Mouse (Mus musculus) hindbrain, embryonic 16.5 days (tissue): ENCODE data around the gene Tut7. TPM values are rescaled to one million over a fixed set of nuclear protein-coding genes. Genes with fewer than 3 reads are reported as not detected.
A peak's percentile ranks its signal among the peaks of the same experiment; 100 is the strongest.

Experiments
- ATAC-seq: fragments of 200-750 bp; cut with Nextera tagmentation; 2 replicates; pipeline ENCODE4 v1.8.0; 2017; ENCODE audit warnings: moderate TSS enrichment, moderate library complexity
- H3K27ac ChIP-seq: fragments of 300-500 bp; sonication (generic); 2 replicates; pipeline ENCODE4 v1.5.1; 2014; ENCODE audit warnings: low read depth, mild to moderate bottlenecking, control low read depth, low read length, moderate library complexity
- H3K27me3 ChIP-seq: fragments of 300-500 bp; sonication (generic); replicated peaks from 2 replicates; pipeline ENCODE4 v1.6.1; 2014; ENCODE audit warnings: low read length; ENCODE audit not compliant: control insufficient read depth, insufficient read depth
- H3K36me3 ChIP-seq: fragments of 300-500 bp; sonication (generic); 2 replicates; pipeline ENCODE4 v1.6.1; 2014; ENCODE audit warnings: mild to moderate bottlenecking, low read length, moderate library complexity, mixed read lengths; ENCODE audit not compliant: control insufficient read depth, insufficient read depth
- H3K4me1 ChIP-seq: fragments of 300-500 bp; sonication (generic); 2 replicates; pipeline ENCODE4 v1.6.1; 2014; ENCODE audit warnings: low read depth, low read length; ENCODE audit not compliant: control insufficient read depth, insufficient read depth
- H3K4me2 ChIP-seq: fragments of 300-500 bp; sonication (generic); 2 replicates; pipeline ENCODE4 v1.6.1; 2014; ENCODE audit warnings: mild to moderate bottlenecking, low read length, control low read depth, moderate library complexity
- H3K4me3 ChIP-seq: fragments of 300-500 bp; sonication (generic); 2 replicates; pipeline ENCODE4 v1.5.1; 2014; ENCODE audit warnings: mild to moderate bottlenecking, low read length, control low read depth, moderate library complexity
- H3K9ac ChIP-seq: fragments of 300-500 bp; sonication (generic); 2 replicates; pipeline ENCODE4 v1.6.1; 2014; ENCODE audit warnings: low read depth, mild to moderate bottlenecking, control low read depth, low read length, moderate library complexity
- H3K9me3 ChIP-seq: fragments of 300-500 bp; sonication (generic); 2 replicates; pipeline ENCODE4 v1.6.1; 2014; ENCODE audit warnings: mild to moderate bottlenecking, low read length, moderate library complexity; ENCODE audit not compliant: control insufficient read depth
- WGBS: fragments of 180-500 bp; shearing (Covaris S2); extraction: QIAGEN DNeasy Blood & Tissue Kit; methylation state at CpG from one replicate; pipeline ENCODE4 v1.1.7; 2014; 5-methylcytosine and 5-hydroxymethylcytosine counted together
- polyA plus RNA-seq: library from polyadenylated mRNA; unstranded; fragments of >200 nt; fragmentation: Nextera tagmentation; extraction: Ambion mirVana; gene quantifications from 2 replicates; pipeline ENCODE4 v1.2.1, GENCODE M21; 2015

Gene Tut7
- 35.9 and 42.3 TPM in 2 replicates for polyA plus RNA-seq

- no peaks in the 10 kb centered on the region for H3K36me3 ChIP-seq
- no peaks in the 10 kb centered on the region for H3K9me3 ChIP-seq
- peaks cover 31% of the 10 kb centered on the region for H3K4me1 ChIP-seq
- peak within 1 kb of the TSS; percentile 71 for H3K4me2 ChIP-seq
- under 1% methylated on average over 83 of the region's 100 CpGs for WGBS
- H3K9ac ChIP-seq, result peak within 1 kb of the TSS; percentile 89
- peak; percentile 98 for ATAC-seq
- no peaks in the 10 kb centered on the region for H3K27me3 ChIP-seq
- H3K4me3 ChIP-seq, result peak within 1 kb of the TSS; percentile 73
- peak within 1 kb of the TSS; percentile 79 for H3K27ac ChIP-seq
Measured at GRCm38 (mm10) chr13:59822507-59823462, at the start of gene Tut7. Gene Tut7 (minus strand): TSS chr13:59823147.

GRCm38 (mm10) chr13:59872446-59872845 lies 49.5 kb upstream of the Tut7 start:
- Histone ChIP-seq H3K4me1 (no peaks in the 10 kb centered on the region), H3K36me3 (no peaks in the 10 kb centered on the region), H3K9ac (no peak overlapping the region), H3K27ac (no peak overlapping the region), H3K27me3 (no peaks in the 10 kb centered on the region), H3K4me2 (no peak overlapping the region), H3K9me3 (no peaks in the 10 kb centered on the region), H3K4me3 (no peak overlapping the region)
- no peak for ATAC-seq
- 51% methylated on average over 7 of the region's 7 CpGs for whole genome bisulfite sequencing

- no peak overlapping the region for H3K4me3 ChIP-seq
- no peaks in the 10 kb centered on the region for H3K9me3 ChIP-seq
- H3K4me2 ChIP-seq, result no peak overlapping the region
- no peaks in the 10 kb centered on the region for H3K36me3 ChIP-seq
- H3K27ac ChIP-seq, result no peak overlapping the region
- ATAC-seq, result no peak
- no peaks in the 10 kb centered on the region for H3K4me1 ChIP-seq
- no peaks in the 10 kb centered on the region for H3K27me3 ChIP-seq
- 57% methylated on average over 5 of the region's 5 CpGs for WGBS
- no peak overlapping the region for H3K9ac ChIP-seq
Measured at GRCm38 (mm10) chr13:59870004-59870403, 47.1 kb upstream of the Tut7 start.

- H3K27me3 ChIP-seq, result no peaks in the 10 kb centered on the region
- no peak overlapping the region for H3K4me2 ChIP-seq
- 79% methylated on average over 9 of the region's 9 CpGs for WGBS
- H3K36me3 ChIP-seq, result no peaks in the 10 kb centered on the region
- H3K27ac ChIP-seq, result no peak overlapping the region
- no peak overlapping the region for H3K9ac ChIP-seq
- H3K4me1 ChIP-seq, result no peaks in the 10 kb centered on the region
- no peak for ATAC-seq
- no peaks in the 10 kb centered on the region for H3K9me3 ChIP-seq
- H3K4me3 ChIP-seq, result no peak overlapping the region
Measured at GRCm38 (mm10) chr13:59868011-59868649, 45.2 kb upstream of the Tut7 start.

- H3K27ac ChIP-seq, result no peak overlapping the region
- no peak overlapping the region for H3K9ac ChIP-seq
- no peak overlapping the region for H3K4me3 ChIP-seq
- no peaks in the 10 kb centered on the region for H3K9me3 ChIP-seq
- H3K4me2 ChIP-seq, result no peak overlapping the region
- no peaks in the 10 kb centered on the region for H3K36me3 ChIP-seq
- H3K4me1 ChIP-seq, result no peaks in the 10 kb centered on the region
- WGBS, result 87% methylated on average over 7 of the region's 7 CpGs
- H3K27me3 ChIP-seq, result no peaks in the 10 kb centered on the region
- ATAC-seq, result no peak
Measured at GRCm38 (mm10) chr13:59867103-59867502, 44.2 kb upstream of the Tut7 start.

GRCm38 (mm10) chr13:59859515-59859914 lies 36.6 kb upstream of the Tut7 start:
- Histone ChIP-seq H3K9ac (no peak overlapping the region), H3K4me2 (no peak overlapping the region), H3K27me3 (no peaks in the 10 kb centered on the region; the same call in 1 of the 2 replicates), H3K36me3 (no peaks in the 10 kb centered on the region), H3K27ac (no peak overlapping the region), H3K9me3 (no peaks in the 10 kb centered on the region), H3K4me3 (no peak overlapping the region), H3K4me1 (no peaks in the 10 kb centered on the region)
- WGBS, result 71% methylated on average over 7 of the region's 7 CpGs
- no peak for ATAC-seq

- Histone ChIP-seq H3K36me3 (no peaks in the 10 kb centered on the region), H3K9me3 (no peaks in the 10 kb centered on the region), H3K4me3 (no peak overlapping the region), H3K27ac (no peak overlapping the region), H3K9ac (no peak overlapping the region), H3K27me3 (no peaks in the 10 kb centered on the region; the same call in 1 of the 2 replicates), H3K4me2 (no peak overlapping the region), H3K4me1 (no peaks in the 10 kb centered on the region)
- ATAC-seq, result no peak
- WGBS, result 56% methylated on average over 20 of the region's 20 CpGs
Measured at GRCm38 (mm10) chr13:59856286-59857070, 33.5 kb upstream of the Tut7 start.

GRCm38 (mm10) chr13:59853471-59853870 lies 30.5 kb upstream of the Tut7 start:
- H3K9me3 ChIP-seq, result no peaks in the 10 kb centered on the region
- no peak overlapping the region for H3K4me3 ChIP-seq
- no peak for ATAC-seq
- no peaks in the 10 kb centered on the region for H3K4me1 ChIP-seq
- no peak overlapping the region for H3K27ac ChIP-seq
- no peak overlapping the region for H3K9ac ChIP-seq
- H3K4me2 ChIP-seq, result no peak overlapping the region
- no peaks in the 10 kb centered on the region; the same call in 1 of the 2 replicates for H3K27me3 ChIP-seq
- H3K36me3 ChIP-seq, result no peaks in the 10 kb centered on the region
- WGBS, result 81% methylated on average over 9 of the region's 9 CpGs
